Mouse (Mus musculus) liver, embryonic 11.5 days (tissue): Measurements from ENCODE around the gene Pklr. TPM values are rescaled to one million over a fixed set of nuclear protein-coding genes. Genes with fewer than 3 reads are reported as not detected.

Experiments used
- ATAC-seq: fragments of 200-750 bp; cut with Nextera tagmentation; replicated peaks from 2 replicates; pipeline ENCODE4 v1.8.0; 2017; ENCODE audit warnings: moderate number of reproducible peaks, mild to moderate bottlenecking, moderate TSS enrichment, moderate library complexity; ENCODE audit not compliant: low FRiP score
- DNase-seq: peaks from one replicate; pipeline ENCODE4 v3.0.0-alpha.2; 2017; ENCODE audit warnings: low spot score
- H3K27ac ChIP-seq: fragments of 300-500 bp; sonication (generic); 2 replicates; pipeline ENCODE4 v1.5.1; 2014; ENCODE audit warnings: mild to moderate bottlenecking, low read depth, low read length, control low read depth
- H3K27me3 ChIP-seq: fragments of 300-500 bp; sonication (generic); replicated peaks from 2 replicates; pipeline ENCODE4 v1.6.1; 2014; ENCODE audit warnings: low read length, mixed read lengths; ENCODE audit not compliant: control insufficient read depth, insufficient read depth
- H3K36me3 ChIP-seq: fragments of 300-500 bp; sonication (generic); 2 replicates; pipeline ENCODE4 v1.6.1; 2014; ENCODE audit warnings: mild to moderate bottlenecking, low read length, moderate library complexity, mixed read lengths; ENCODE audit not compliant: control insufficient read depth, insufficient read depth
- H3K4me1 ChIP-seq: fragments of 300-500 bp; sonication (generic); replicated peaks from 2 replicates; pipeline ENCODE4 v1.6.1; 2014; ENCODE audit warnings: low read length, mixed read lengths; ENCODE audit not compliant: control insufficient read depth, insufficient read depth
- H3K4me2 ChIP-seq: fragments of 300-500 bp; sonication (generic); 2 replicates; pipeline ENCODE4 v1.6.1; 2014; ENCODE audit warnings: mild to moderate bottlenecking, control low read depth, moderate library complexity
- H3K4me3 ChIP-seq: fragments of 300-500 bp; sonication (generic); 2 replicates; pipeline ENCODE4 v1.5.1; 2014; ENCODE audit warnings: low read depth, low read length, control low read depth
- H3K9ac ChIP-seq: fragments of 300-500 bp; sonication (generic); 2 replicates; pipeline ENCODE4 v1.6.1; 2014; ENCODE audit warnings: low read depth, low read length, control low read depth
- H3K9me3 ChIP-seq: fragments of 300-500 bp; sonication (generic); 2 replicates; pipeline ENCODE4 v1.6.1; 2016; ENCODE audit warnings: low read length, inconsistent platforms, mixed read lengths; ENCODE audit not compliant: control insufficient read depth
- WGBS: fragments of 180-500 bp; shearing (Covaris S2); extraction: QIAGEN DNeasy Blood & Tissue Kit; methylation state at CpG from one replicate; pipeline ENCODE4 v1.1.7; 2014; 5-methylcytosine and 5-hydroxymethylcytosine counted together
- polyA plus RNA-seq: library from polyadenylated mRNA; unstranded; fragments of >200 nt; fragmentation: Nextera tagmentation; extraction: Ambion mirVana; gene quantifications from 2 replicates; pipeline ENCODE4 v1.2.1, GENCODE M21; 2014

Pklr gene
- polyA plus RNA-seq: 117 and 144 TPM in 2 replicates

- H3K4me2 ChIP-seq: peak within 1 kb of the TSS; percentile 71
- DNase-seq: no peak
- peaks cover 37% of the 10 kb centered on the region for H3K4me1 ChIP-seq
- H3K27me3 ChIP-seq: no peaks in the 10 kb centered on the region
- peak within 1 kb of the TSS; percentile 84 for H3K9ac ChIP-seq
- peak; percentile 74 for ATAC-seq
- peaks cover 3% of the 10 kb centered on the region; the same call in 1 of the 2 replicates for H3K36me3 ChIP-seq
- no peaks in the 10 kb centered on the region for H3K9me3 ChIP-seq
- H3K27ac ChIP-seq: peak within 1 kb of the TSS; percentile 98
- H3K4me3 ChIP-seq: peak within 1 kb of the TSS; percentile 64
- WGBS: 35% methylated on average over 3 of the region's 3 CpGs
These were observed at the start of gene Pklr for GRCm38 (mm10) chr3:89135958-89136357. Gene Pklr, plus strand, starts transcription at chr3:89136142.

- peak overlapping the region; percentile 47; the same call in 1 of the 2 replicates for H3K9ac ChIP-seq
- H3K4me3 ChIP-seq: peak overlapping the region; percentile 20; the same call in 1 of the 2 replicates
- peaks cover 16% of the 10 kb centered on the region for H3K27me3 ChIP-seq
- WGBS: 22% methylated on average over 21 of the region's 21 CpGs
- H3K4me1 ChIP-seq: peaks cover 29% of the 10 kb centered on the region
- no peaks in the 10 kb centered on the region for H3K9me3 ChIP-seq
- ATAC-seq (no peak), DNase-seq (peak; percentile 83)
- H3K4me2 ChIP-seq: peak overlapping the region; percentile 100
- H3K36me3 ChIP-seq: no peaks in the 10 kb centered on the region; the same call in 1 of the 2 replicates
- no peak overlapping the region for H3K27ac ChIP-seq
These were observed 48.4 kb upstream of the Pklr start for GRCm38 (mm10) chr3:89087338-89088110.

GRCm38 (mm10) chr3:89088974-89089373 is 47.0 kb upstream of the Pklr start:
- H3K4me2 ChIP-seq: peak overlapping the region; percentile 100

GRCm38 (mm10) chr3:89089882-89090591 is 45.9 kb upstream of the Pklr start:
- H3K27ac ChIP-seq: peak overlapping the region; percentile 70
- ATAC-seq (peak; percentile 85), DNase-seq (peak; percentile 86)
- peak overlapping the region; percentile 65 for H3K9ac ChIP-seq
- H3K36me3 ChIP-seq: peaks cover 2% of the 10 kb centered on the region; the same call in 1 of the 2 replicates
- H3K4me1 ChIP-seq: peaks cover 35% of the 10 kb centered on the region
- peak overlapping the region; percentile 73 for H3K4me3 ChIP-seq
- no peaks in the 10 kb centered on the region for H3K9me3 ChIP-seq
- 1% methylated on average over 38 of the region's 40 CpGs for WGBS
- peaks cover 22% of the 10 kb centered on the region for H3K27me3 ChIP-seq
- peak overlapping the region; percentile 100 for H3K4me2 ChIP-seq

More at GRCm38 (mm10) chr3:89088974-89089373, 47.0 kb upstream of the Pklr start:
- peaks cover 22% of the 10 kb centered on the region for H3K27me3 ChIP-seq
- WGBS: 52% methylated on average over 14 of the region's 14 CpGs
- peaks cover 2% of the 10 kb centered on the region; the same call in 1 of the 2 replicates for H3K36me3 ChIP-seq
- no peak for ATAC-seq
- no peak overlapping the region for H3K27ac ChIP-seq
- no peaks in the 10 kb centered on the region for H3K9me3 ChIP-seq
- no peak for DNase-seq
- H3K4me3 ChIP-seq: peak overlapping the region; percentile 73
- H3K9ac ChIP-seq: peak overlapping the region; percentile 62
- H3K4me1 ChIP-seq: peaks cover 35% of the 10 kb centered on the region

- WGBS: under 1% methylated on average over 68 of the region's 74 CpGs
- H3K4me1 ChIP-seq: peaks cover 35% of the 10 kb centered on the region
These were observed 45.0 kb upstream of the Pklr start for GRCm38 (mm10) chr3:89090694-89091655.

GRCm38 (mm10) chr3:89091811-89092508 is 44.0 kb upstream of the Pklr start:
- Histone ChIP-seq H3K27me3 (peaks cover 22% of the 10 kb centered on the region), H3K9me3 (no peaks in the 10 kb centered on the region), H3K27ac (no peak overlapping the region), H3K4me3 (peak overlapping the region; percentile 73), H3K36me3 (peaks cover 13% of the 10 kb centered on the region), H3K4me2 (peak overlapping the region; percentile 100), H3K4me1 (peaks cover 35% of the 10 kb centered on the region), H3K9ac (peak overlapping the region; percentile 65)
- 14% methylated on average over 20 of the region's 20 CpGs for WGBS
- DNase-seq (no peak), ATAC-seq (no peak)

More at GRCm38 (mm10) chr3:89090694-89091655, 45.0 kb upstream of the Pklr start:
- no peaks in the 10 kb centered on the region for H3K9me3 ChIP-seq
- peak overlapping the region; percentile 100 for H3K4me2 ChIP-seq
- ATAC-seq: peak; percentile 52
- DNase-seq: peak; percentile 88
- peak overlapping the region; percentile 70 for H3K27ac ChIP-seq
- peaks cover 7% of the 10 kb centered on the region for H3K36me3 ChIP-seq
- peak overlapping the region; percentile 73 for H3K4me3 ChIP-seq
- H3K9ac ChIP-seq: peak overlapping the region; percentile 65
- peaks cover 22% of the 10 kb centered on the region for H3K27me3 ChIP-seq

GRCm38 (mm10) chr3:89092509-89093090 is 43.3 kb upstream of the Pklr start:
- no peaks in the 10 kb centered on the region for H3K9me3 ChIP-seq
- H3K9ac ChIP-seq: peak overlapping the region; percentile 39
- H3K27ac ChIP-seq: no peak overlapping the region
- peaks cover 17% of the 10 kb centered on the region; the same call in 1 of the 2 replicates for H3K36me3 ChIP-seq
- H3K27me3 ChIP-seq: peaks cover 22% of the 10 kb centered on the region
- H3K4me3 ChIP-seq: peak overlapping the region; percentile 73
- DNase-seq (no peak), ATAC-seq (no peak)
- H3K4me2 ChIP-seq: peak overlapping the region; percentile 59
- 26% methylated on average over 11 of the region's 11 CpGs for WGBS
- peaks cover 34% of the 10 kb centered on the region for H3K4me1 ChIP-seq
